Mouse (Mus musculus): ENCODE data around the gene Mgll. TPM values are rescaled to one million over a fixed set of nuclear protein-coding genes. Genes with fewer than 3 reads are reported as not detected.

Mgll gene
- polyA plus RNA-seq, 1 experiment from 2014 or later = 55.0 TPM

- Histone ChIP-seq H3K4me1 (ENCODE audit: control insufficient read depth, insufficient read depth, low read length) (peaks cover 13% of the 10 kb centered on the region), H3K36me3 (ENCODE audit: control insufficient read depth, insufficient read depth, low read length) (peaks cover 13% of the 10 kb centered on the region), H3K27me3 (ENCODE audit: control insufficient read depth, insufficient read depth, low read depth, low read length) (no peaks in the 10 kb centered on the region), H3K4me2 (ENCODE audit: low read length) (no peak overlapping the region), H3K9me3 (replicated peaks; ENCODE audit: control insufficient read depth, low read length, poor library complexity, severe bottlenecking) (no peaks in the 10 kb centered on the region), H3K27ac (ENCODE audit: low read length) (no peak overlapping the region), H3K9ac (ENCODE audit: low read depth, low read length) (no peak overlapping the region), H3K4me3 (ENCODE audit: low read depth, low read length) (no peak overlapping the region)
- ATAC-seq = no peak
- WGBS = 82% methylated on average over 26 of the region's 26 CpGs
Measured at GRCm38 (mm10) chr6:88839135-88839970, 115.1 kb downstream of the Mgll start.

GRCm38 (mm10) chr6:88840211-88840610 is 116.0 kb downstream of the Mgll start:
- H3K4me1 ChIP-seq (ENCODE audit: control insufficient read depth, insufficient read depth, low read length) = peaks cover 13% of the 10 kb centered on the region
- no peak for ATAC-seq
- no peak overlapping the region; the same call in 1 of the 2 replicates for H3K9ac ChIP-seq (ENCODE audit: low read depth, low read length)
- H3K4me3 ChIP-seq (ENCODE audit: low read depth, low read length) = no peak overlapping the region
- WGBS = 71% methylated on average over 3 of the region's 3 CpGs
- H3K36me3 ChIP-seq (ENCODE audit: control insufficient read depth, insufficient read depth, low read length) = peaks cover 13% of the 10 kb centered on the region
- no peaks in the 10 kb centered on the region for H3K9me3 ChIP-seq (replicated peaks; ENCODE audit: control insufficient read depth, low read length, poor library complexity, severe bottlenecking)
- H3K27me3 ChIP-seq (ENCODE audit: control insufficient read depth, insufficient read depth, low read depth, low read length) = no peaks in the 10 kb centered on the region
- no peak overlapping the region for H3K27ac ChIP-seq (ENCODE audit: low read length)
- peak overlapping the region; percentile 88 for H3K4me2 ChIP-seq (ENCODE audit: low read length)

GRCm38 (mm10) chr6:88840791-88841513 is 116.7 kb downstream of the Mgll start:
- peaks cover 13% of the 10 kb centered on the region for H3K36me3 ChIP-seq (ENCODE audit: control insufficient read depth, insufficient read depth, low read length)
- peak overlapping the region; percentile 76 for H3K9ac ChIP-seq (ENCODE audit: low read depth, low read length)
- WGBS = 57% methylated on average over 9 of the region's 9 CpGs
- H3K4me1 ChIP-seq (ENCODE audit: control insufficient read depth, insufficient read depth, low read length) = peaks cover 13% of the 10 kb centered on the region
- no peaks in the 10 kb centered on the region for H3K9me3 ChIP-seq (replicated peaks; ENCODE audit: control insufficient read depth, low read length, poor library complexity, severe bottlenecking)
- no peaks in the 10 kb centered on the region for H3K27me3 ChIP-seq (ENCODE audit: control insufficient read depth, insufficient read depth, low read depth, low read length)
- peak overlapping the region; percentile 88 for H3K4me2 ChIP-seq (ENCODE audit: low read length)
- ATAC-seq = no peak
- peak overlapping the region; percentile 84 for H3K4me3 ChIP-seq (ENCODE audit: low read depth, low read length)
- peak overlapping the region; percentile 82 for H3K27ac ChIP-seq (ENCODE audit: low read length)

GRCm38 (mm10) chr6:88841514-88841780 is 117.2 kb downstream of the Mgll start:
- under 1% methylated on average over 22 of the region's 22 CpGs for WGBS
- ATAC-seq = no peak; the same call in 1 of the 2 replicates
- H3K36me3 ChIP-seq (ENCODE audit: control insufficient read depth, insufficient read depth, low read length) = peaks cover 10% of the 10 kb centered on the region; the same call in 1 of the 2 replicates
- H3K4me1 ChIP-seq (ENCODE audit: control insufficient read depth, insufficient read depth, low read length) = peaks cover 13% of the 10 kb centered on the region
- H3K9ac ChIP-seq (ENCODE audit: low read depth, low read length) = peak overlapping the region; percentile 76
- H3K9me3 ChIP-seq (replicated peaks; ENCODE audit: control insufficient read depth, low read length, poor library complexity, severe bottlenecking) = no peaks in the 10 kb centered on the region
- peak overlapping the region; percentile 88 for H3K4me2 ChIP-seq (ENCODE audit: low read length)
- peak overlapping the region; percentile 82 for H3K27ac ChIP-seq (ENCODE audit: low read length)
- H3K4me3 ChIP-seq (ENCODE audit: low read depth, low read length) = peak overlapping the region; percentile 84
- no peaks in the 10 kb centered on the region for H3K27me3 ChIP-seq (ENCODE audit: control insufficient read depth, insufficient read depth, low read depth, low read length)

- peak; percentile 95 for ATAC-seq
- Histone ChIP-seq H3K27ac (ENCODE audit: low read length) (peak within 1 kb of the TSS; percentile 85), H3K9me3 (replicated peaks; ENCODE audit: control insufficient read depth, low read length, poor library complexity, severe bottlenecking) (no peaks in the 10 kb centered on the region), H3K9ac (ENCODE audit: low read depth, low read length) (peak within 1 kb of the TSS; percentile 76), H3K27me3 (ENCODE audit: control insufficient read depth, insufficient read depth, low read depth, low read length) (no peaks in the 10 kb centered on the region), H3K4me1 (ENCODE audit: control insufficient read depth, insufficient read depth, low read length) (peaks cover 13% of the 10 kb centered on the region), H3K4me3 (ENCODE audit: low read depth, low read length) (peak within 1 kb of the TSS; percentile 84), H3K36me3 (ENCODE audit: control insufficient read depth, insufficient read depth, low read length) (peaks cover 10% of the 10 kb centered on the region; the same call in 1 of the 2 replicates), H3K4me2 (ENCODE audit: low read length) (peak within 1 kb of the TSS; percentile 88)
- WGBS = under 1% methylated on average over 63 of the region's 72 CpGs
Measured at GRCm38 (mm10) chr6:88841781-88842689, 117.8 kb downstream of the Mgll start, which contains the start of gene Abtb1. Gene Abtb1 (minus strand): TSS chr6:88841984.

- H3K36me3 ChIP-seq (ENCODE audit: control insufficient read depth, insufficient read depth, low read length) = peaks cover 14% of the 10 kb centered on the region; the same call in 1 of the 2 replicates
- H3K9ac ChIP-seq (ENCODE audit: low read depth, low read length) = peak overlapping the region; percentile 65
- peaks cover 13% of the 10 kb centered on the region for H3K4me1 ChIP-seq (ENCODE audit: control insufficient read depth, insufficient read depth, low read length)
- peak overlapping the region; percentile 85 for H3K27ac ChIP-seq (ENCODE audit: low read length)
- no peaks in the 10 kb centered on the region for H3K9me3 ChIP-seq (replicated peaks; ENCODE audit: control insufficient read depth, low read length, poor library complexity, severe bottlenecking)
- H3K4me2 ChIP-seq (ENCODE audit: low read length) = peak overlapping the region; percentile 88
- no peaks in the 10 kb centered on the region for H3K27me3 ChIP-seq (ENCODE audit: control insufficient read depth, insufficient read depth, low read depth, low read length)
- peak overlapping the region; percentile 84 for H3K4me3 ChIP-seq (ENCODE audit: low read depth, low read length)
- no peak; the same call in 1 of the 2 replicates for ATAC-seq
- WGBS = 1% methylated on average over 32 of the region's 32 CpGs
Measured at GRCm38 (mm10) chr6:88842731-88843151, 118.5 kb downstream of the Mgll start.

- no peak for ATAC-seq
- WGBS = 69% methylated on average over 7 of the region's 7 CpGs
- Histone ChIP-seq H3K27ac (ENCODE audit: low read length) (peak overlapping the region; percentile 85), H3K9me3 (replicated peaks; ENCODE audit: control insufficient read depth, low read length, poor library complexity, severe bottlenecking) (no peaks in the 10 kb centered on the region), H3K4me2 (ENCODE audit: low read length) (peak overlapping the region; percentile 88), H3K9ac (ENCODE audit: low read depth, low read length) (no peak overlapping the region), H3K27me3 (ENCODE audit: control insufficient read depth, insufficient read depth, low read depth, low read length) (no peaks in the 10 kb centered on the region), H3K36me3 (ENCODE audit: control insufficient read depth, insufficient read depth, low read length) (peaks cover 13% of the 10 kb centered on the region; the same call in 1 of the 2 replicates), H3K4me3 (ENCODE audit: low read depth, low read length) (no peak overlapping the region), H3K4me1 (ENCODE audit: control insufficient read depth, insufficient read depth, low read length) (peaks cover 13% of the 10 kb centered on the region)
Measured at GRCm38 (mm10) chr6:88843241-88843640, 119.0 kb downstream of the Mgll start.

Data from midbrain, embryonic 16.5 days (tissue).